Mouse (Mus musculus): ENCODE data around the gene Nckap5. TPM values are rescaled to one million over a fixed set of nuclear protein-coding genes. Genes with fewer than 3 reads are reported as not detected.

Gene Nckap5
- polyA plus RNA-seq, 1 experiment: not detected

GRCm38 (mm10) chr1:126502741-126503140 is 327.9 kb downstream of the Nckap5 start:
- 86% methylated on average over 2 of the region's 2 CpGs for WGBS
- no peaks in the 10 kb centered on the region for H3K4me1 ChIP-seq (ENCODE audit: control insufficient read depth, insufficient read depth, low read length)
- no peak overlapping the region for H3K4me3 ChIP-seq (replicated peaks; ENCODE audit: control insufficient read depth, low read depth, low read length)
- TF ChIP-seq POLR2A (IDR thresholded peaks at IDR 0.05; ENCODE audit: borderline replicate concordance, control insufficient read depth, low read depth, low read length) (no peak), CTCF (IDR thresholded peaks at IDR 0.05; ENCODE audit: control insufficient read depth, insufficient read depth, low read length) (no peak)
- H3K27ac ChIP-seq (ENCODE audit: control insufficient read depth, insufficient read depth, low read depth, low read length, poor library complexity): no peak overlapping the region

- no peak for TF ChIP-seq CTCF (IDR thresholded peaks at IDR 0.05; ENCODE audit: control insufficient read depth, insufficient read depth, low read length)
- no peak for TF ChIP-seq POLR2A (IDR thresholded peaks at IDR 0.05; ENCODE audit: borderline replicate concordance, control insufficient read depth, low read depth, low read length)
- 74% methylated on average over 7 of the region's 7 CpGs for whole genome bisulfite sequencing
- Histone ChIP-seq H3K4me1 (ENCODE audit: control insufficient read depth, insufficient read depth, low read length) (no peaks in the 10 kb centered on the region), H3K27ac (ENCODE audit: control insufficient read depth, insufficient read depth, low read depth, low read length, poor library complexity) (no peak overlapping the region), H3K4me3 (replicated peaks; ENCODE audit: control insufficient read depth, low read depth, low read length) (no peak overlapping the region)
Observed at GRCm38 (mm10) chr1:126496722-126497121, 333.9 kb downstream of the Nckap5 start.

- 10% methylated on average over 34 of the region's 35 CpGs for WGBS
- TF ChIP-seq POLR2A (IDR thresholded peaks at IDR 0.05; ENCODE audit: borderline replicate concordance, control insufficient read depth, low read depth, low read length) (no peak), CTCF (IDR thresholded peaks at IDR 0.05; ENCODE audit: control insufficient read depth, insufficient read depth, low read length) (no peak)
- Histone ChIP-seq H3K4me3 (replicated peaks; ENCODE audit: control insufficient read depth, low read depth, low read length) (no peak overlapping the region), H3K27ac (ENCODE audit: control insufficient read depth, insufficient read depth, low read depth, low read length, poor library complexity) (no peak overlapping the region), H3K4me1 (ENCODE audit: control insufficient read depth, insufficient read depth, low read length) (no peaks in the 10 kb centered on the region)
Observed at GRCm38 (mm10) chr1:126492206-126493071, 338.2 kb downstream of the Nckap5 start.

- Histone ChIP-seq H3K4me3 (replicated peaks; ENCODE audit: control insufficient read depth, low read depth, low read length) (no peak overlapping the region), H3K4me1 (ENCODE audit: control insufficient read depth, insufficient read depth, low read length) (no peaks in the 10 kb centered on the region), H3K27ac (ENCODE audit: control insufficient read depth, insufficient read depth, low read depth, low read length, poor library complexity) (no peak overlapping the region)
- WGBS: 85% methylated on average over 5 of the region's 5 CpGs
- TF ChIP-seq CTCF (IDR thresholded peaks at IDR 0.05; ENCODE audit: control insufficient read depth, insufficient read depth, low read length): no peak
- no peak for TF ChIP-seq POLR2A (IDR thresholded peaks at IDR 0.05; ENCODE audit: borderline replicate concordance, control insufficient read depth, low read depth, low read length)
Observed at GRCm38 (mm10) chr1:126491412-126491811, 339.2 kb downstream of the Nckap5 start.

- Histone ChIP-seq H3K4me3 (replicated peaks; ENCODE audit: control insufficient read depth, low read depth, low read length) (no peak overlapping the region), H3K27ac (ENCODE audit: control insufficient read depth, insufficient read depth, low read depth, low read length, poor library complexity) (no peak overlapping the region), H3K4me1 (ENCODE audit: control insufficient read depth, insufficient read depth, low read length) (no peaks in the 10 kb centered on the region)
- 68% methylated on average over 6 of the region's 6 CpGs for WGBS
- no peak for TF ChIP-seq CTCF (IDR thresholded peaks at IDR 0.05; ENCODE audit: control insufficient read depth, insufficient read depth, low read length)
- TF ChIP-seq POLR2A (IDR thresholded peaks at IDR 0.05; ENCODE audit: borderline replicate concordance, control insufficient read depth, low read depth, low read length): no peak
Observed at GRCm38 (mm10) chr1:126490256-126490655, 340.3 kb downstream of the Nckap5 start.

GRCm38 (mm10) chr1:126484664-126485087 is 345.9 kb downstream of the Nckap5 start:
- Histone ChIP-seq H3K27ac (ENCODE audit: control insufficient read depth, insufficient read depth, low read depth, low read length, poor library complexity) (no peak overlapping the region), H3K4me1 (ENCODE audit: control insufficient read depth, insufficient read depth, low read length) (no peaks in the 10 kb centered on the region), H3K4me3 (replicated peaks; ENCODE audit: control insufficient read depth, low read depth, low read length) (no peak overlapping the region)
- 83% methylated on average over 6 of the region's 6 CpGs for WGBS
- no peak for TF ChIP-seq CTCF (IDR thresholded peaks at IDR 0.05; ENCODE audit: control insufficient read depth, insufficient read depth, low read length)

- Histone ChIP-seq H3K27ac (ENCODE audit: control insufficient read depth, insufficient read depth, low read depth, low read length, poor library complexity) (no peak overlapping the region), H3K4me3 (replicated peaks; ENCODE audit: control insufficient read depth, low read depth, low read length) (no peak overlapping the region), H3K4me1 (ENCODE audit: control insufficient read depth, insufficient read depth, low read length) (no peaks in the 10 kb centered on the region)
- WGBS: 78% methylated on average over 3 of the region's 3 CpGs
- no peak for TF ChIP-seq CTCF (IDR thresholded peaks at IDR 0.05; ENCODE audit: control insufficient read depth, insufficient read depth, low read length)
- no peak for TF ChIP-seq POLR2A (IDR thresholded peaks at IDR 0.05; ENCODE audit: borderline replicate concordance, control insufficient read depth, low read depth, low read length)
Observed at GRCm38 (mm10) chr1:126483665-126484064, 346.9 kb downstream of the Nckap5 start.

- TF ChIP-seq CTCF (IDR thresholded peaks at IDR 0.05; ENCODE audit: control insufficient read depth, insufficient read depth, low read length) (no peak), POLR2A (IDR thresholded peaks at IDR 0.05; ENCODE audit: borderline replicate concordance, control insufficient read depth, low read depth, low read length) (no peak)
- no peaks in the 10 kb centered on the region for H3K4me1 ChIP-seq (ENCODE audit: control insufficient read depth, insufficient read depth, low read length)
- H3K4me3 ChIP-seq (replicated peaks; ENCODE audit: control insufficient read depth, low read depth, low read length): no peak overlapping the region
- no peak overlapping the region for H3K27ac ChIP-seq (ENCODE audit: control insufficient read depth, insufficient read depth, low read depth, low read length, poor library complexity)
- WGBS: 52% methylated on average over 7 of the region's 7 CpGs
Observed at GRCm38 (mm10) chr1:126481459-126482228, 349.0 kb downstream of the Nckap5 start.
